Mouse (Mus musculus) heart, embryonic 13.5 days (tissue): ENCODE measurements around the gene Nsd1. TPM values are rescaled to one million over a fixed set of nuclear protein-coding genes. Genes with fewer than 3 reads are reported as not detected.

ENCODE experiments used
- ATAC-seq: fragments of 200-750 bp; cut with Nextera tagmentation; 2 replicates; pipeline ENCODE4 v1.8.0; 2017; ENCODE audit warnings: moderate TSS enrichment; ENCODE audit not compliant: insufficient number of reproducible peaks, low FRiP score, low TSS enrichment; ENCODE audit errors: extremely low read depth
- H3K27ac ChIP-seq: fragments of 300-500 bp; sonication (generic); replicated peaks from 2 replicates; pipeline ENCODE4 v1.5.1; 2015; ENCODE audit warnings: moderate library complexity, mild to moderate bottlenecking, inconsistent platforms
- H3K27me3 ChIP-seq: fragments of 300-500 bp; sonication (generic); replicated peaks from 2 replicates; pipeline ENCODE4 v1.6.1; 2015; ENCODE audit warnings: mild to moderate bottlenecking, inconsistent platforms
- H3K36me3 ChIP-seq: fragments of 300-500 bp; sonication (generic); 2 replicates; pipeline ENCODE4 v1.6.1; 2015; ENCODE audit warnings: mild to moderate bottlenecking, inconsistent platforms
- H3K4me1 ChIP-seq: fragments of 300-500 bp; sonication (generic); 2 replicates; pipeline ENCODE4 v1.6.1; 2015; ENCODE audit warnings: inconsistent platforms
- H3K4me2 ChIP-seq: fragments of 300-500 bp; sonication (generic); 2 replicates; pipeline ENCODE4 v1.6.1; 2015; ENCODE audit warnings: inconsistent platforms, mild to moderate bottlenecking, moderate library complexity
- H3K4me3 ChIP-seq: fragments of 300-500 bp; sonication (generic); 2 replicates; pipeline ENCODE4 v1.5.1; 2015; ENCODE audit warnings: moderate library complexity, mild to moderate bottlenecking, inconsistent platforms
- H3K9ac ChIP-seq: fragments of 300-500 bp; sonication (generic); 2 replicates; pipeline ENCODE4 v1.6.1; 2015; ENCODE audit warnings: inconsistent platforms, mild to moderate bottlenecking, moderate library complexity
- H3K9me3 ChIP-seq: fragments of 300-500 bp; sonication (generic); 2 replicates; pipeline ENCODE4 v1.6.1; 2016; ENCODE audit warnings: inconsistent platforms
- WGBS: fragments of 180-500 bp; shearing (Covaris S2); methylation state at CpG from one replicate; pipeline ENCODE4 v1.1.7; 2015; ENCODE audit warnings: mixed read lengths; 5-methylcytosine and 5-hydroxymethylcytosine counted together
- polyA plus RNA-seq: library from polyadenylated mRNA; unstranded; fragments of >200 nt; fragmentation: Nextera tagmentation; extraction: Ambion mirVana; gene quantifications from 2 replicates; pipeline ENCODE4 v1.2.1, GENCODE M21; 2015

The Nsd1 gene
- polyA plus RNA-seq, 1 experiment from 2014 or later: 41.4 TPM

GRCm38 (mm10) chr13:55262096-55262495 is 52.5 kb downstream of the Nsd1 start:
- Histone ChIP-seq H3K4me2 (no peak overlapping the region), H3K36me3 (peaks cover 68% of the 10 kb centered on the region), H3K27me3 (no peaks in the 10 kb centered on the region), H3K4me1 (no peaks in the 10 kb centered on the region), H3K4me3 (no peak overlapping the region), H3K9me3 (no peaks in the 10 kb centered on the region), H3K9ac (no peak overlapping the region), H3K27ac (no peak overlapping the region)
- ATAC-seq: no peak

- Histone ChIP-seq H3K27me3 (no peaks in the 10 kb centered on the region), H3K9me3 (no peaks in the 10 kb centered on the region), H3K4me1 (no peaks in the 10 kb centered on the region), H3K27ac (no peak overlapping the region), H3K4me2 (no peak overlapping the region), H3K9ac (no peak overlapping the region), H3K4me3 (no peak overlapping the region), H3K36me3 (peaks cover 78% of the 10 kb centered on the region)
- WGBS: 85% methylated on average over 5 of the region's 5 CpGs
- no peak for ATAC-seq
Observed at GRCm38 (mm10) chr13:55277203-55277602, 67.6 kb downstream of the Nsd1 start.

GRCm38 (mm10) chr13:55277646-55278045 is 68.1 kb downstream of the Nsd1 start:
- Histone ChIP-seq H3K4me2 (no peak overlapping the region), H3K27ac (no peak overlapping the region), H3K9ac (no peak overlapping the region), H3K4me1 (no peaks in the 10 kb centered on the region), H3K27me3 (no peaks in the 10 kb centered on the region), H3K36me3 (peaks cover 79% of the 10 kb centered on the region), H3K4me3 (no peak overlapping the region), H3K9me3 (no peaks in the 10 kb centered on the region)
- ATAC-seq: no peak
- WGBS: 83% methylated on average over 5 of the region's 5 CpGs

- peaks cover 89% of the 10 kb centered on the region for H3K36me3 ChIP-seq
- H3K9ac ChIP-seq: no peak overlapping the region
- 81% methylated on average over 3 of the region's 3 CpGs for WGBS
Observed at GRCm38 (mm10) chr13:55288854-55289253, 79.3 kb downstream of the Nsd1 start.

GRCm38 (mm10) chr13:55296760-55297159 is 87.2 kb downstream of the Nsd1 start:
- peaks cover 96% of the 10 kb centered on the region for H3K36me3 ChIP-seq

More at GRCm38 (mm10) chr13:55288854-55289253, 79.3 kb downstream of the Nsd1 start:
- H3K27me3 ChIP-seq: no peaks in the 10 kb centered on the region
- H3K4me1 ChIP-seq: no peaks in the 10 kb centered on the region
- no peak overlapping the region for H3K4me2 ChIP-seq
- no peak overlapping the region for H3K4me3 ChIP-seq
- no peak overlapping the region for H3K27ac ChIP-seq
- H3K9me3 ChIP-seq: no peaks in the 10 kb centered on the region
- ATAC-seq: no peak

GRCm38 (mm10) chr13:55300913-55301312 is 91.3 kb downstream of the Nsd1 start:
- H3K27ac ChIP-seq: no peak overlapping the region
- peaks cover 95% of the 10 kb centered on the region for H3K36me3 ChIP-seq
- no peak overlapping the region for H3K9ac ChIP-seq
- no peaks in the 10 kb centered on the region for H3K4me1 ChIP-seq
- H3K27me3 ChIP-seq: no peaks in the 10 kb centered on the region
- no peaks in the 10 kb centered on the region for H3K9me3 ChIP-seq
- no peak for ATAC-seq
- WGBS: 89% methylated on average over 5 of the region's 5 CpGs
- no peak overlapping the region for H3K4me3 ChIP-seq
- H3K4me2 ChIP-seq: no peak overlapping the region

More at GRCm38 (mm10) chr13:55296760-55297159, 87.2 kb downstream of the Nsd1 start:
- Histone ChIP-seq H3K27me3 (no peaks in the 10 kb centered on the region), H3K4me1 (no peaks in the 10 kb centered on the region), H3K4me3 (no peak overlapping the region), H3K4me2 (no peak overlapping the region), H3K27ac (no peak overlapping the region), H3K9me3 (no peaks in the 10 kb centered on the region), H3K9ac (no peak overlapping the region)
- WGBS: 92% methylated on average over 1 of the region's 1 CpGs
- no peak for ATAC-seq

GRCm38 (mm10) chr13:55312028-55312630 is 102.5 kb downstream of the Nsd1 start:
- Histone ChIP-seq H3K4me2 (no peak overlapping the region), H3K27ac (no peak overlapping the region), H3K36me3 (peaks cover 98% of the 10 kb centered on the region), H3K9me3 (no peaks in the 10 kb centered on the region), H3K4me1 (no peaks in the 10 kb centered on the region), H3K9ac (no peak overlapping the region), H3K27me3 (no peaks in the 10 kb centered on the region), H3K4me3 (no peak overlapping the region)
- no peak for ATAC-seq
- WGBS: 90% methylated on average over 8 of the region's 8 CpGs

GRCm38 (mm10) chr13:55313051-55313450 is 103.5 kb downstream of the Nsd1 start:
- no peak overlapping the region for H3K27ac ChIP-seq
- ATAC-seq: no peak
- no peak overlapping the region for H3K4me2 ChIP-seq
- WGBS: 80% methylated on average over 9 of the region's 9 CpGs
- H3K27me3 ChIP-seq: no peaks in the 10 kb centered on the region
- no peak overlapping the region for H3K9ac ChIP-seq
- H3K4me3 ChIP-seq: no peak overlapping the region
- no peaks in the 10 kb centered on the region for H3K9me3 ChIP-seq
- H3K36me3 ChIP-seq: peaks cover 98% of the 10 kb centered on the region
- H3K4me1 ChIP-seq: no peaks in the 10 kb centered on the region

- Histone ChIP-seq H3K4me3 (no peak overlapping the region), H3K4me2 (no peak overlapping the region), H3K27me3 (no peaks in the 10 kb centered on the region), H3K9me3 (no peaks in the 10 kb centered on the region), H3K27ac (no peak overlapping the region), H3K4me1 (peaks cover 3% of the 10 kb centered on the region), H3K9ac (no peak overlapping the region), H3K36me3 (peaks cover 98% of the 10 kb centered on the region)
- ATAC-seq: no peak
- 83% methylated on average over 2 of the region's 2 CpGs for WGBS
Observed at GRCm38 (mm10) chr13:55314891-55315412, 105.4 kb downstream of the Nsd1 start.

- Histone ChIP-seq H3K27me3 (no peaks in the 10 kb centered on the region), H3K4me2 (no peak overlapping the region), H3K9me3 (no peaks in the 10 kb centered on the region), H3K4me3 (no peak overlapping the region), H3K9ac (no peak overlapping the region), H3K27ac (no peak overlapping the region), H3K36me3 (peaks cover 81% of the 10 kb centered on the region), H3K4me1 (peaks cover 27% of the 10 kb centered on the region)
- 83% methylated on average over 3 of the region's 3 CpGs for WGBS
- ATAC-seq: no peak
Observed at GRCm38 (mm10) chr13:55318351-55318750, 108.8 kb downstream of the Nsd1 start.

GRCm38 (mm10) chr13:55319931-55320533 is 110.5 kb downstream of the Nsd1 start, which contains the start of gene Prelid1:
Gene Prelid1 (plus strand): TSS chr13:55320500.
- peak within 1 kb of the TSS; percentile 95 for H3K4me3 ChIP-seq
- peak within 1 kb of the TSS; percentile 97 for H3K4me2 ChIP-seq
- 51% methylated on average over 4 of the region's 4 CpGs for WGBS
- peak within 1 kb of the TSS; percentile 86 for H3K27ac ChIP-seq
- peaks cover 80% of the 10 kb centered on the region for H3K36me3 ChIP-seq
- ATAC-seq: no peak
- H3K27me3 ChIP-seq: no peaks in the 10 kb centered on the region
- peak within 1 kb of the TSS; percentile 98 for H3K9ac ChIP-seq
- H3K9me3 ChIP-seq: no peaks in the 10 kb centered on the region
- peaks cover 35% of the 10 kb centered on the region for H3K4me1 ChIP-seq
